Mouse (Mus musculus) ES-Bruce4 (cell line): ENCODE results near the gene Usp51. TPM values are rescaled to one million over a fixed set of nuclear protein-coding genes. Genes with fewer than 3 reads are reported as not detected.
A peak's percentile ranks its signal among the peaks of the same experiment; 100 is the strongest.
"Not testable (repeated sequence)": the region's sequence is repeated elsewhere in the genome, so short reads cannot be mapped to it uniquely, and the experiment has no call there.

ENCODE experiments used
- H3K27ac ChIP-seq: 2 replicates; pipeline ENCODE4 v1.5.1; 2012; ENCODE audit warnings: low read length, inconsistent platforms; ENCODE audit not compliant: insufficient read depth
- H3K27me3 ChIP-seq: 2 replicates; pipeline ENCODE4 v1.6.1; 2012; ENCODE audit warnings: mild to moderate bottlenecking, low read length, inconsistent platforms; ENCODE audit not compliant: control insufficient read depth, poor library complexity, insufficient read depth, severe bottlenecking
- H3K36me3 ChIP-seq: 2 replicates; pipeline ENCODE4 v1.6.1; 2012; ENCODE audit warnings: inconsistent platforms, mild to moderate bottlenecking, low read length, moderate library complexity; ENCODE audit not compliant: control insufficient read depth, poor library complexity, insufficient read depth, severe bottlenecking
- H3K4me1 ChIP-seq: one replicate; pipeline ENCODE4 v1.8.1; 2011; ENCODE audit warnings: low read length; ENCODE audit not compliant: control insufficient read depth, insufficient read depth
- H3K4me3 ChIP-seq: 2 replicates; pipeline ENCODE4 v1.5.1; 2011; ENCODE audit warnings: low read depth, mild to moderate bottlenecking, low read length
- H3K9ac ChIP-seq: 2 replicates; pipeline ENCODE4 v1.6.1; 2012; ENCODE audit warnings: low read depth, mild to moderate bottlenecking, inconsistent platforms; ENCODE audit not compliant: poor library complexity, severe bottlenecking
- H3K9me3 ChIP-seq: replicated peaks from 2 replicates; pipeline ENCODE4 v1.6.1; 2012; ENCODE audit warnings: mild to moderate bottlenecking, low read length, inconsistent platforms; ENCODE audit not compliant: control insufficient read depth, poor library complexity, insufficient read depth, severe bottlenecking
- CTCF ChIP-seq: IDR thresholded peaks from one replicate; pipeline ENCODE4 v1.8.1; 2011; ENCODE audit warnings: low read depth, low read length
- EP300 ChIP-seq: IDR thresholded peaks from 2 replicates; pipeline ENCODE4 v1.6.1; 2011; ENCODE audit warnings: low read depth, low read length; ENCODE audit not compliant: insufficient read depth
- POLR2A ChIP-seq: IDR thresholded peaks from one replicate; pipeline ENCODE4 v1.8.1; 2011; ENCODE audit warnings: low read length; ENCODE audit not compliant: insufficient read depth
- polyA plus RNA-seq: library from polyadenylated mRNA; stranded (reverse); fragments of >200 nt; gene quantifications from 2 replicates; pipeline ENCODE4 v1.2.4, GENCODE M21; 2011; ENCODE audit warnings: low read depth; ENCODE audit not compliant: missing spikeins, insufficient read depth, insufficient read length

The Usp51 gene
- 1.1 and 1.2 TPM in 2 replicates for polyA plus RNA-seq

DNA sequence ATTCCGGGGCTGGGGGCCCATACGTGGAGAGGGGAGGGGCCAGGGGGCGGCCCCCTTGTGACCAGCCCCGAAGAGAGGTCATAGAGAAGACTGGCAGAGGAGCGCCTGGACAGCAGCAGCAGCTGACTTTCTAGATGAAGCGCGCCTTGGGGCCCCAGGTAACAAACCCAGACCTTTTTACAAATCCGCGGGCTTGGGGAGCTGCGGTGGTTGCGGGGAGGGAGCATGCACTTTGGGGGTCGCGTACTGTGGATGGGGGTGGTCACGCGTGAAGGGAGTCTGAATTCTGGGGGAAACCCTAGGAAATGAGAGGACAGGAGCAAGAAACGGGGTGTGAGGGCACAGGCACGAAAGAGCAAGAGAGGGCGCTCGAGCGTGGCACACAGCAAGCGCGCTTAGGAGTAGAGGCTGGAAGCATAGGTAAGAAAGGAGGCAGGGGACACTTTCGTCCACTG, at the start of gene Usp51:
TSS of gene Usp51 (plus strand) at position 83 of the 455 bp plus-strand sequence.
- Histone ChIP-seq H3K9ac (peak within 1 kb of the TSS; percentile 75), H3K27ac (no peak within 1 kb of the TSS), H3K36me3 (no peaks in the 10 kb centered on the region), H3K4me3 (peak within 1 kb of the TSS; percentile 83), H3K27me3 (no peaks in the 10 kb centered on the region), H3K9me3 (no peaks in the 10 kb centered on the region), H3K4me1 (no peaks in the 10 kb centered on the region)
- peak; percentile 30 for TF ChIP-seq CTCF
- TF ChIP-seq EP300 = no peak
- TF ChIP-seq POLR2A = no peak

DNA sequence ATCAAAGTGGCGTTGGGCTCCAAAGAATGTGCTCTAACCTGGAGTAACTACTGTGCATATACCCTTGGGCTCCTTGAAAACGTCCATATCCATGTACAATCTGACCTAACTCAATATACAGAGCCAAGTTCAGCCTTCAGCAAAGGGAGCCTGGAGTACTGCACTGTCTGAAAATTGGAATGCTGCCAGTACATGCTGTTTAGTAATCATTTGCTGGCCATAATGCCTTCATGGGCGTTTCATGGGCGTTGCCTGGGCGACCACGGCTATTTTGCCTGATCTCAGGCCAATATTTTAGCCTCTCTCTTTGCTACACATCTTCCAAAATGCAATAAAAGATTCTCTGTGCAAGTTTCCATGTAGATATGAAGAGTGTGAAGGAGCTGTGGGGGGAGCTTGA, 36.7 kb upstream of the Usp51 start:
- H3K9me3 ChIP-seq = no peaks in the 10 kb centered on the region
- H3K9ac ChIP-seq = no peak overlapping the region
- no peak overlapping the region for H3K4me3 ChIP-seq
- no peak overlapping the region for H3K27ac ChIP-seq
- no peaks in the 10 kb centered on the region for H3K36me3 ChIP-seq
- H3K4me1 ChIP-seq = no peaks in the 10 kb centered on the region
- TF ChIP-seq EP300 = no peak
- H3K27me3 ChIP-seq = no peaks in the 10 kb centered on the region

DNA sequence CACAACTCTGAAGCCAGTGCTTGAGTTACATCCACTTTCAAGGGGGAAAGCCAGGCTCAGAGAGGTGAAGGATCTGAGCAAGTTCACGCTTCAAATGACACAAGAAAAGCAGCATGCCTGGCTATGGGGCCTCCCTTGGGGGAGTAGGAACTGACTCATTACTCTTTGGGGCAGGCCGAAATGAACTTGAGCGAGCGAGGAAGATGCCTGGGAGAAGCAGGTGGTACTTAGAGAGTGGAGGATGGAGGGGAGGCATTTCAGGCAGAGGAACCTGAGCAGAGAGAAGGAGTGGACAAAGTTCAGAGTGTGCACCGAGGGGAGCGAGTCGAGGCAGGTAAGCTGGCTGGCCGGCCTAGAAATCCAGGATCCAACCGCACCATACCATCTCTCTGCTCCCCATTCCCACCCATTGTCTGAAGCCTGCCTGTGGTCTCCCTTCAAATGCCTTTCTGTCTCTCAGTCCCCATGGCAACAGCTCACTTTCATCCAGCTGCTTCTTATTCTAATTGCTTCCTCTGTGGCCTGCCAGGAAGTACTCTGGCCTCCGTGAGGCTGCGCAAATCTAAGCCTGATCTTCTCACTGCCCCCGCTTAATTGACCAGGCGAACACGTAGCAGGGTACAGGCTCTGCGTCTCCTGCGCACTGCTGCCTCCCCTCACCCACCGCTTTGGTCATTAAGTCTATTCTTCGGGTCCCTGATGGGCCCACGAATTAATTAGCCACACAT, 32.6 kb upstream of the Usp51 start:
- not testable (repeated sequence) for H3K4me1 ChIP-seq, H3K27ac ChIP-seq, H3K9me3 ChIP-seq, H3K36me3 ChIP-seq, H3K4me3 ChIP-seq, H3K9ac ChIP-seq, H3K27me3 ChIP-seq

DNA sequence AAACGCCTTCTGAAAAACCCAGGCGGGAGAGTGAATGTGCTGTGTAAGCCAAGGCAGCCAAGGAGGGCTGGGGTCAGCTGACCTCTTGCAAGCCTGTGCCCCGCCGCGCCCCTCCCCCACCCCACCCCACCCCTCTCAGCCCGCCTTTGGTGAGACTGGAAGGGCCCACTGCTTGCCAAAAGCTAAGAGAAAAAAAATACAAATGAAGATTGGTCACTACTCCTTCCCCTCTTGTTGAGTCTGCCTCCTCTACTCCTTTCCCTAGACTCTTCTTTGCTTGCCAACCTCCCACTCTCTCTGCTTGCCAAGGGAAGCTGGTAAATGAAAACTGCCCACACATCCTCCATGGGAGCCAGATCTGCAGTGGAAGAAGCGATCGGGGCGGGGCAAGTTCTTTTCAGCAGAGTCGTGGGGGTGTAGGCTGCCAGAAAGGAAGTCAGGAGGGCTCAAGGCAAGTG, 32.0 kb upstream of the Usp51 start:
- Histone ChIP-seq H3K9me3 (no peaks in the 10 kb centered on the region), H3K4me1 (no peaks in the 10 kb centered on the region), H3K9ac (0 out of 2 replicates have a peak overlapping the region, but pooled peaks have one; percentile 55), H3K36me3 (no peaks in the 10 kb centered on the region), H3K27me3 (no peaks in the 10 kb centered on the region), H3K4me3 (peak overlapping the region; percentile 50; the same call in 1 of the 2 replicates), H3K27ac (peak overlapping the region; percentile 56; the same call in 1 of the 2 replicates)
- TF ChIP-seq CTCF (no peak), EP300 (no peak), POLR2A (no peak)

DNA sequence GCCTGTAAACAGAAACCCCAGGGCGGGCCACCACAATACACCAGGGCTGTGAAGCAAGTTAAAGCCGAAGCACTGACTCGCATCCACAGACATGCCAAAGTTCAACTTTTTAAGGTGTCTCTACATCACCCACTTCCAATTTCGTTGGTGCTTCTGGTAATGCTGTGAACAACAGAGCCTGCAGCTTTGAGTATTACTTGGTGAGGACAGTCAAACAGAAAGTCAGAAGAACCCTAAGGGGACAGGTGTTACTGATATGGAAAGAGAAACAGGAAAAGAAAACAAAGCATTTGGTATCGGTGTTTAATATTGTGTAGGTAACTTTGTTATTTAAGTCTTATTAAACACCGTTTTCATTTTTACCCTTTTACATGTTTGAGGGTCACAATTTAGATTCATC, 29.7 kb upstream of the Usp51 start:
- TF ChIP-seq POLR2A (no peak), EP300 (no peak), CTCF (no peak)
- Histone ChIP-seq H3K27me3 (no peaks in the 10 kb centered on the region), H3K36me3 (no peaks in the 10 kb centered on the region), H3K9ac (no peak overlapping the region), H3K9me3 (no peaks in the 10 kb centered on the region), H3K4me1 (no peaks in the 10 kb centered on the region), H3K27ac (no peak overlapping the region), H3K4me3 (no peak overlapping the region)

DNA sequence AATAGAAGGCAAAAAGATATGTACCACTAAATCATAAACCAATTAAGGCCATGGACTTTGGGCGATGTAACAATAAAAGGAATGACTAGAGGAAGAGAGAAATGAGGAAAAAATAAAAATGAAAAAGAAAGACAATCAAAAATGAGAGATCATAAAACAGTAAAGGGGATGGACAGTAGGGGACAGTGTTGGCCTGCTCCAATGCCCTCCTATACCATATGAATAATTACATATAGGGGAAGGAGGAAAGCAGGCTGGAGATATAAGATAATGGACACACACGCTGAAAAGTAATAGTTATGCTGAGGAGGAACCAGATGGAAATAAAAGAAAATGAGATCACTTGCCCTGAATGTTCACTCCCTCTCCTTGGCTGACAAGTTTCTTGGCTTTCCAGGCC, 21.3 kb upstream of the Usp51 start:
- H3K4me3 ChIP-seq = no peak overlapping the region
- no peaks in the 10 kb centered on the region for H3K4me1 ChIP-seq
- no peak for TF ChIP-seq CTCF
- TF ChIP-seq EP300 = no peak
- no peaks in the 10 kb centered on the region for H3K9me3 ChIP-seq
- no peaks in the 10 kb centered on the region for H3K36me3 ChIP-seq
- H3K27me3 ChIP-seq = no peaks in the 10 kb centered on the region
- H3K27ac ChIP-seq = no peak overlapping the region
- H3K9ac ChIP-seq = no peak overlapping the region

DNA sequence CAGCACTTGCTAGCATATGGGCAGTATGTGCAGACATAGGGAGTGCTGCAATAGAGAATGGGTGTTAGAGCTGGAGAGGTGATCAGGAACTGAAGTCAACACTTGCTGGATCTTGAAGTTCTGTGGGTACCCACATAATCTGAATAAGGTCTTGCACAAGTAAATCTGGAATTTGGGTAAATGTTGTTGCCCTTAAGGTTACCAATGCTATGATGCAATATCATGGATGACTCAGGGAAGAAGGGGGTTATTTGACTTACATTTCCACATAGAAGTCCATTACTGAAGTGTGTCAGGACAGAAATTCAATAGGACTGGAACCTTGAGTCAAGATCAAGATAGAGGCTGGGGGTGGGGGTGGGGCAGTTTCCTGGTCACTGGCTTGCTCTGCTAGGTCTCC, 16.4 kb upstream of the Usp51 start:
- H3K9ac ChIP-seq, H3K27me3 ChIP-seq, H3K27ac ChIP-seq, H3K4me3 ChIP-seq, H3K4me1 ChIP-seq, H3K36me3 ChIP-seq, H3K9me3 ChIP-seq: not testable (repeated sequence)

DNA sequence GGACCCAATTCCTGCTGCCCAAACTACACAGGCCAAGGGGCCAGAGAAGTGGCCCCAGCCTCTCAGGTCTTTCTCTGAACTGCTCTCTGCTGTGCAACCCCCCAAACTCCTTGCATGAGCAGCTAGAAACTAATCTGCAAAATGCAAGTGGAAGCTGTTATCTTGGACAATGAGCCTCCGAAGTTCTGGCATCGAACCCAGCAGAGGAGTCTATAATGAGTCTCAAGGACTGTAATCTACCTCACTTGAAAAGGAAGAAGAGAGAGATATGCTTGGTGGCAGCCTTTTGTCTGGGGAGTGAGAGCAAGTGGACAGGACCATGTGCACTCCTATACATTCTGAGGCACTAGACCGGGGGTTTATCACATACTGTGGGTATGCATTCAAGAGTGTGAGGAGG, 10.2 kb upstream of the Usp51 start:
- H3K4me1 ChIP-seq, H3K9me3 ChIP-seq, H3K9ac ChIP-seq, H3K27ac ChIP-seq, H3K27me3 ChIP-seq, H3K4me3 ChIP-seq, H3K36me3 ChIP-seq: not testable (repeated sequence)
